Mouse (Mus musculus): ENCODE data around the gene Galnt7.
A peak's percentile ranks its signal among the peaks of the same experiment; 100 is the strongest.

The Galnt7 gene

GRCm38 (mm10) chr8:57652456-57653055, at the start of gene Galnt7:
Gene Galnt7 (minus strand): TSS chr8:57653032.
- peak; percentile 61 for DNase-seq (ENCODE audit: low spot score)

- no peak for DNase-seq (ENCODE audit: low spot score)
Measured at GRCm38 (mm10) chr8:57688633-57689032, 35.8 kb upstream of the Galnt7 start.

- no peak for DNase-seq (ENCODE audit: low spot score)
Measured at GRCm38 (mm10) chr8:57685803-57686202, 33.0 kb upstream of the Galnt7 start.

GRCm38 (mm10) chr8:57680044-57680443, 27.2 kb upstream of the Galnt7 start:
- no peak for DNase-seq (ENCODE audit: low spot score)

GRCm38 (mm10) chr8:57664121-57664520, 11.3 kb upstream of the Galnt7 start:
- no peak for DNase-seq (ENCODE audit: low spot score)

GRCm38 (mm10) chr8:57660019-57660418, 7.2 kb upstream of the Galnt7 start:
- DNase-seq (ENCODE audit: low spot score) = no peak

GRCm38 (mm10) chr8:57656446-57656845, 3.6 kb upstream of the Galnt7 start:
- no peak for DNase-seq (ENCODE audit: low spot score)

- DNase-seq (ENCODE audit: low spot score) = no peak
Measured at GRCm38 (mm10) chr8:57654146-57654545, 1.3 kb upstream of the Galnt7 start.

- no peak for DNase-seq (ENCODE audit: low spot score)
Measured at GRCm38 (mm10) chr8:57653768-57654125, 915 bp upstream of the Galnt7 start.

- peak; percentile 52 for DNase-seq (ENCODE audit: low spot score)
Measured at GRCm38 (mm10) chr8:57653056-57653767, 380 bp upstream of the Galnt7 start.

- peak; percentile 76 for DNase-seq (ENCODE audit: low spot score)
Measured at GRCm38 (mm10) chr8:57651689-57652455, 960 bp downstream of the Galnt7 start.

GRCm38 (mm10) chr8:57651357-57651688, 1.5 kb downstream of the Galnt7 start:
- no peak for DNase-seq (ENCODE audit: low spot score)

GRCm38 (mm10) chr8:57650216-57650615, 2.6 kb downstream of the Galnt7 start:
- DNase-seq (ENCODE audit: low spot score) = no peak

- DNase-seq (ENCODE audit: low spot score) = no peak
Measured at GRCm38 (mm10) chr8:57647566-57647965, 5.3 kb downstream of the Galnt7 start.

GRCm38 (mm10) chr8:57644281-57644680, 8.6 kb downstream of the Galnt7 start:
- DNase-seq (ENCODE audit: low spot score) = no peak

GRCm38 (mm10) chr8:57642722-57643121, 10.1 kb downstream of the Galnt7 start:
- no peak for DNase-seq (ENCODE audit: low spot score)

GRCm38 (mm10) chr8:57638925-57639324, 13.9 kb downstream of the Galnt7 start:
- no peak for DNase-seq (ENCODE audit: low spot score)

- DNase-seq (ENCODE audit: low spot score) = no peak
Measured at GRCm38 (mm10) chr8:57637599-57638280, 15.1 kb downstream of the Galnt7 start.

GRCm38 (mm10) chr8:57636698-57637097, 16.1 kb downstream of the Galnt7 start:
- DNase-seq (ENCODE audit: low spot score) = no peak

- DNase-seq (ENCODE audit: low spot score) = no peak
Measured at GRCm38 (mm10) chr8:57636281-57636680, 16.6 kb downstream of the Galnt7 start.

- no peak for DNase-seq (ENCODE audit: low spot score)
Measured at GRCm38 (mm10) chr8:57631780-57632179, 21.1 kb downstream of the Galnt7 start.

- no peak for DNase-seq (ENCODE audit: low spot score)
Measured at GRCm38 (mm10) chr8:57630148-57630547, 22.7 kb downstream of the Galnt7 start.
